Mouse (Mus musculus) E14TG2a.4 (cell line): ENCODE measurements around the gene St3gal3.

Experiments
- H3K27me3 ChIP-seq: 2 replicates; pipeline ENCODE4 v1.6.1; 2014; ENCODE audit warnings: low read length, control low read depth; ENCODE audit not compliant: insufficient read depth
- H3K36me3 ChIP-seq: 2 replicates; pipeline ENCODE4 v1.6.1; 2014; ENCODE audit warnings: low read length, control low read depth; ENCODE audit not compliant: insufficient read depth
- H3K4me1 ChIP-seq: replicated peaks from 2 replicates; pipeline ENCODE4 v1.6.1; 2014; ENCODE audit warnings: low read depth, low read length, control low read depth
- H3K4me3 ChIP-seq: replicated peaks from 2 replicates; pipeline ENCODE4 v1.5.1; 2014; ENCODE audit warnings: mild to moderate bottlenecking, low read length
- H3K9me3 ChIP-seq: 2 replicates; pipeline ENCODE4 v1.6.1; 2014; ENCODE audit warnings: low read length, control low read depth
- CTCF ChIP-seq: conservative IDR thresholded peaks from 2 replicates; pipeline ENCODE4 v1.5.1; 2014; ENCODE audit warnings: low read length
- NANOG ChIP-seq: IDR thresholded peaks from 2 replicates; pipeline ENCODE4 v1.6.1; 2014; ENCODE audit warnings: borderline replicate concordance, low read length, mixed read lengths
- POU5F1 ChIP-seq: IDR thresholded peaks from 2 replicates; pipeline ENCODE4 v1.6.1; 2014; ENCODE audit warnings: low read length, borderline replicate concordance

The St3gal3 gene

DNA sequence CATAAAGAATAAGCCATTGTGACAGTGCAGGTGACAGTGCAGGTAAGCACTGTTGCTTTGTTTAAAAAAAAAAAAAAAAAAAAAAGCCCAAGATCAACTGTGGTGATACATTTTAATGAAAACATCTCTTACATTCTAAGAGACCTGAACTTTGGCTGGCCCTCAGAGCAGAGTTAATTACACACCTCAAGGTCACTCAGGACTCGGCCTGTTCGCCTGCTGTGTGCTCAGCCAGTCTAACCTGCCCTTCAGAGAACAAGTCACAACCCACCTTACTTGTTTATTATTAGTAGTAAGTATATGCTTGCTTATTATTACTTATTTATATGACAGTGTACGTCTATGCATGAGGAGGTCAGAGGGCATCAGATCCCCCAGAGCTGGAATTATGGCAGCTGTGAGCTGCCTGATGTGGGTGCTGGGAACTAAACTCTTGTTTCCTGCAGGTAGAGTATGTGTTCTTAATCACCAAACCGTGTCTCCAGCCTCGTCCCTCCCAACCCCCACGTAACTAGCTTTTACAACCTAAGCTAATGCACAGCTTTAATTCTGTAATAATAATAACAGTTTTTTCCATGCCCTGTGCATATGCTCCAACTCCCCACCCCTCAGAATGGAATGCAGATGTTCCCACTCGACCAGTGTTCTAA, 91.9 kb downstream of the St3gal3 start:
- Histone ChIP-seq H3K27me3 (no peaks in the 10 kb centered on the region), H3K36me3 (peaks cover 6% of the 10 kb centered on the region; the same call in 1 of the 2 replicates), H3K4me1 (peaks cover 31% of the 10 kb centered on the region), H3K9me3 (no peaks in the 10 kb centered on the region), H3K4me3 (no peak overlapping the region)
- TF ChIP-seq CTCF = no peak
- no peak for TF ChIP-seq NANOG
- TF ChIP-seq POU5F1 = no peak

DNA sequence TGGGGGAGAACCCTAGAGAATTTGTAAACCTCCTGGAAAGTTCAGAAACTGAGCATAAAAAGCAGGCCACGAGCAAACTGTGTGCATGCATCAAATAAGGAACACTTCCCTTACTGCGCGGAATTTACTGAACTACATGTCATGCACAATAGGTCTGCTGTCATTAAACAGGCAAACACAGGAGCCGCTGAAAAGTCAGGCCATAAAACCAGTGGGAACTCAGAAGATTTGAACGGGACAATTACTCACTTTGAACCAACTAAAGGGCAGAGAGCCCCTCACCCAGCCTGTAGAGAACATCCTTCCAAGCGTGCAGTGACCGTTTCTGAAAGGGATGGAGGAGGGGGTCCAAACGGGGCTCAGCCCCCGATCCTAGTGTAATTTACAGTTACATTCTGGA, 93.6 kb downstream of the St3gal3 start:
- Histone ChIP-seq H3K27me3 (no peaks in the 10 kb centered on the region), H3K4me3 (no peak overlapping the region), H3K36me3 (peaks cover 6% of the 10 kb centered on the region; the same call in 1 of the 2 replicates), H3K4me1 (peaks cover 44% of the 10 kb centered on the region), H3K9me3 (no peaks in the 10 kb centered on the region)
- no peak for TF ChIP-seq POU5F1
- TF ChIP-seq NANOG = no peak
- TF ChIP-seq CTCF = no peak

DNA sequence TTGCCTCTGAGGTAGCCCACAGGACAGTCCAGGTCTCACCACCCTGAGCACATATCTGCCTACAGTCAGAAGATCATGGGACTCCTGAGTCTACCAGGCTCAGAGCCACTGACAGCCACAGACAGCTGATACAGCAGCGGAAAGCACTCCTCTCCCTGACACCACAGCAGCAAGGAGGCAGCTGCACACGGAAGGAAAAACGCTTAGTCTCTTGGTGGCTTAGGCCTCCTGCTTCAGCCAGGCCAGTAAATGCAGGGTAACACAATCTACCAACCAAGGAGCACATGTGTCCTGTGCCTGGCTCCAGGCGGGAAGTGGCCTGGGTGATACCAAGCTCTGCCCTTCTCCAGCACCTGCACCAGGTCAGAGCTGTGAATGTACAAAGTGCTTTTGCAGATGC, 94.1 kb downstream of the St3gal3 start:
- Histone ChIP-seq H3K27me3 (no peaks in the 10 kb centered on the region), H3K9me3 (no peaks in the 10 kb centered on the region), H3K36me3 (peaks cover 6% of the 10 kb centered on the region; the same call in 1 of the 2 replicates), H3K4me1 (peaks cover 44% of the 10 kb centered on the region), H3K4me3 (no peak overlapping the region)
- TF ChIP-seq POU5F1 (no peak), NANOG (no peak), CTCF (no peak)

DNA sequence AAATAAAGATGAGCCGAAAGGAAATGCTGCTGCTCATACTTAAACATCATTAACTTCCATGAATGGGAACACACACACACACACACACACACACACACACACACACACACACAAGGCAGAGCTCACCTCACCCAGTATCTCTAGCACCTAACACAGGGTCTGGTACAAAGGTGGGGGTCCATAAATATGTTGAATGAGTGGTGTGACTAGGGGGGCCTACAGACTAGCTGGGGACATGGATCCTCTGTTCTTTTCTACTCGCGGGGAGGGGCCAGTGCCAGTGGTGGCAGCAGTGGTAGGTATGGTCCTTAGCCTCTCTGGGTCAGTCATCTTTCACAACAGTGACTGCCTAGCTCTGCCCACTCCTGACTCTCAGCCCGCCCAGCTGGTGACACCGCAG, 94.8 kb downstream of the St3gal3 start:
- H3K4me1 ChIP-seq = peaks cover 41% of the 10 kb centered on the region
- no peak overlapping the region for H3K4me3 ChIP-seq
- TF ChIP-seq POU5F1 (no peak), NANOG (no peak), CTCF (no peak)
- H3K36me3 ChIP-seq = peaks cover 3% of the 10 kb centered on the region; the same call in 1 of the 2 replicates
- no peaks in the 10 kb centered on the region for H3K9me3 ChIP-seq
- no peaks in the 10 kb centered on the region for H3K27me3 ChIP-seq

DNA sequence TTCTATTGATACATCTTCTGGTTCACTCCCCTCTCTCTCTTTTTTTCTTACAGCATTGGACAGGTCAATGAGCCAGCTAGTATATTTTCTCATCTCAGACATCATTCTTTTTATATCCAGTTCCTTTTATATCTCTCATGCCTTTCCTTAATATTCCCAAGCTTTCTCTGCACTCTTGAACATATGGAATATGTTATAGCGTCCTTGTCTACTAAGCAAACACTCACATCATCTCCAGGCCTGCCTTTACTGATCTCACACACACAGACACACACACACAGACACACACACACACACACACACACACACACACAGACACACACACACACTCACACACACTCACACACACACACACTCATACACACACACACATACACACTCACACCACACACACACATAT, 96.7 kb downstream of the St3gal3 start:
- no peaks in the 10 kb centered on the region for H3K36me3 ChIP-seq
- no peaks in the 10 kb centered on the region for H3K9me3 ChIP-seq
- peaks cover 29% of the 10 kb centered on the region for H3K4me1 ChIP-seq
- H3K27me3 ChIP-seq = no peaks in the 10 kb centered on the region
- TF ChIP-seq NANOG (no peak), POU5F1 (no peak), CTCF (no peak)
- no peak overlapping the region for H3K4me3 ChIP-seq

DNA sequence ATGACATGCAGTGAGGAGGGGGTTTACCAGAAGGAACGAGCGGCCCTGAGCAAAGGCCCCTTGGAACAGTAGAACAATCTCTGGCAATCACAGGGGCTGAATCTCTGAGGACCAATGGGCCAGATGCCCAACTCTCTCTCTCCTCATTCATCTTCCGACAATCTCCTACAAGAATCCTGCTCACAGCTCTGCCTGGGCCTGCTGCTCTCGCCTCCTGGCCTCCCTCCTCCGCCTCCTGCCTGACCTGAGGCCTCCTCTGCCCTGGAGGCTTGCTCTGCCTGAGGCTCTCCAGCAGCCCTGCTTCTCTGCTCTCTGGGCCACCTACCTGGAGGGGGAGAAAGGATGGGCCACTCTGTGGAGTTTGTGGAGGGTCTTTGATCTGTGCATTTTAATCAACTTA, 97.3 kb downstream of the St3gal3 start:
- Histone ChIP-seq H3K9me3 (no peaks in the 10 kb centered on the region), H3K27me3 (no peaks in the 10 kb centered on the region), H3K36me3 (no peaks in the 10 kb centered on the region), H3K4me1 (peaks cover 23% of the 10 kb centered on the region), H3K4me3 (peak overlapping the region; percentile 41)
- no peak for TF ChIP-seq NANOG
- no peak for TF ChIP-seq POU5F1
- no peak for TF ChIP-seq CTCF

DNA sequence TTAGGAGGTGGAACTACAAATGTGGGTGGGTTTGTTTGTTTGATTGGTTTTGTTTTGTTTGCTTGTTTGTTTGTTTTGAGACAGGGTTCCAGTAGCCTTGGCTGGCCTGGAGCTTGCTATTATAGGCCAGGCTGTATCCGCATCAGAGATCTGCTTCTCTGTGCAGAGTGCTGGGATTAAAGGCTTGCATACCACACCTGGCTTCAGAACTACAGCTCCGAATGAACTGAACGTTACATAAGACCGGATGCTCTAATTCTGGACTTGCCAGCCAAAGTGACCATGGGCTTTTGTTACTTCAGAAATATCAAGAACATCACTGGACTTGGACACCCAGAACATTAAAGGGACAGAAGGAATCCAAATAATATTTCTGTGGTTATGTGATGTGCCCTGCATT, 98.2 kb downstream of the St3gal3 start:
- no peak for TF ChIP-seq CTCF
- TF ChIP-seq POU5F1 = no peak
- no peak for TF ChIP-seq NANOG
- no peaks in the 10 kb centered on the region for H3K27me3 ChIP-seq
- peaks cover 23% of the 10 kb centered on the region for H3K4me1 ChIP-seq
- no peaks in the 10 kb centered on the region for H3K9me3 ChIP-seq
- H3K4me3 ChIP-seq = no peak overlapping the region
- H3K36me3 ChIP-seq = 0 out of 2 replicates have a peak, but pooled peaks cover 3% of the 10 kb centered on the region

DNA sequence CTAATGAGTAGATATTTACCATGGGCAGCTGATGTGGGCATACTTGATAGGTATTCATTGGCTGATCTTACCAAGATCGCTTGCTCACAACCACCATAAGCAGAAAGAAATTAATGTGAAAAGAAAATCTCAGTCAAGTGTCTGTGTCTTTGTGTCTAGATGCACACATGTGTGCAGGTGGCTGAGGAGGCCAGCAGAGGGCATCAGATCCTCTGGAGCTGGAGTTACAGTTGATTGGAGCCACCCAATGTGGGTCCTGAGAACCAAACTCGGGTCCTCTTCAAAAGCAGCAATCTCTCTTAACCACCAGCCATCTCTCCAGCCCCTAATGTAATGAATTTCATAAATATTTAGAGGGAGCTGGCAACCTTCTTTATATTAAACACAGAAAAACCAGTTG, 99.6 kb downstream of the St3gal3 start:
- Histone ChIP-seq H3K27me3 (no peaks in the 10 kb centered on the region), H3K4me3 (no peak overlapping the region), H3K9me3 (no peaks in the 10 kb centered on the region), H3K36me3 (peaks cover 7% of the 10 kb centered on the region; the same call in 1 of the 2 replicates), H3K4me1 (peaks cover 13% of the 10 kb centered on the region)
- TF ChIP-seq NANOG (no peak), CTCF (peak; percentile 44)

DNA sequence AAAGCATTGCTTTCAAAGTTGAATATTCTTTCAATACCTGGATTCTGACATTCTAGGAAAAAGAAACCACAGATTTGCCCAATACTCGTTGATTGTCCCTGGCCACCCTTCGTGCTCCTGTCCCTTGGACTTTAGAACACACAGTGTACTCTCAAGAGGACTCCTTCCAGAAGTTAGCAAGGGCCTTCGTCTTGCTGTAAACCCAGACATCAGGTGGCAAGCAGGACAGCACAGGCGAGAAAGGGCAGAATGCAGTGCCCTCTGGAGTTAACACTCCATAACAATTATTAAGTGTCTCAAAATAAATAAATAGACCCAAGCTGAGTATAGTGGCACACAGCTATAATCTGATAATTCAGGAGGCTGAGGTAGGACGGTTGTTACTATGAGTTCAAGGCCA, 101.7 kb downstream of the St3gal3 start:
- peaks cover 13% of the 10 kb centered on the region for H3K4me1 ChIP-seq
- no peaks in the 10 kb centered on the region for H3K27me3 ChIP-seq
- TF ChIP-seq NANOG (no peak), POU5F1 (no peak), CTCF (no peak)
- H3K4me3 ChIP-seq = no peak overlapping the region
- no peaks in the 10 kb centered on the region for H3K9me3 ChIP-seq
- H3K36me3 ChIP-seq = peaks cover 7% of the 10 kb centered on the region; the same call in 1 of the 2 replicates
